Mouse (Mus musculus) left cerebral cortex, adult 2 months (tissue): ENCODE data around the gene Dzip1l. TPM values are rescaled to one million over a fixed set of nuclear protein-coding genes. Genes with fewer than 3 reads are reported as not detected.

Source experiments
- DNase-seq, 2 experiments: peaks; one replicate each; pipeline ENCODE4 v3.0.0; 2021 to 2022; ENCODE audit warnings: low spot score in 2 of 2, mixed read lengths in 1 of 2; ENCODE audit errors: extremely low spot score in 1 of 2
- H3K27ac ChIP-seq: fragments of 200-600 bp; 2 replicates; pipeline ENCODE4 v1.8.1; 2022
- H3K4me3 ChIP-seq: fragments of 200-600 bp; 2 replicates; pipeline ENCODE4 v1.8.1; 2022
- CTCF ChIP-seq: fragments of 200-600 bp; IDR thresholded peaks from 2 replicates; pipeline ENCODE4 v1.8.1; 2022; ENCODE audit warnings: antibody characterized with exemption, mild to moderate bottlenecking, moderate library complexity
- intact Hi-C: fragments of 180-260 bp; cut with DNase I; formaldehyde crosslinking; loops from one replicate; pipeline ENCODE4 v1.15.1; 2025
- total RNA-seq, 2 experiments: library from RNA; stranded (reverse); gene quantifications; 2 replicates each; pipeline ENCODE4 v1.2.3; 2021

The Dzip1l gene
- total RNA-seq, 2 experiments from 2014 or later = 32.4 to 33.8 TPM

- peak; percentile 59 to 63 for DNase-seq
- H3K27ac ChIP-seq = no peak overlapping the region
- intact Hi-C loops = loop anchor here (1.0 to 10.0 kb wide), 2 partner anchors 75 to 208 kb away; partner anchors contain the start of gene Nme9
- peak; percentile 95 for TF ChIP-seq CTCF
- no peak overlapping the region for H3K4me3 ChIP-seq
These were observed 33.1 kb downstream of the Dzip1l start for GRCm38 (mm10) chr9:99662406-99662805.

DNA sequence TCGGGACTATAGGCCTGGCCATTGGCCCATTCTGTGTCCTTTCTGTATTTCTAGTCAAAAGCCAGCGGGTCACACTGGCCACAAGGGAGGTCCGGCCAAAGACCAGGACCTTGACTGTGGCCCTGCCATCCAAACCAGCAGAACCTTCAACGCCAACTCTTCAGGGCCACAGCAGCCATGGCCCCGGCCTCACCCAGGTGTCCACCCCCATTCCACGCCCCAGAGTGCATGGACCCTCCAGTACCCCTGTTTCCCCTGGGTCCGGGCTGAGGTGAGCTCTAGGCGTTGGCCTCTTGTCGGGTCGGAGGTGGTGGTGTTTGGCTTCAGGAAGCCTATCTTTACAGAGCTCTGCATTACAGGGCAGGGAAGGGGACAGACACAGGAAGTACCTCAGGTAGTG lies 33.6 kb downstream of the Dzip1l start:
- no peak overlapping the region for H3K27ac ChIP-seq
- intact Hi-C loops = loop anchor here (1.0 to 10.0 kb wide), 2 partner anchors 76 to 208 kb away; partner anchors contain the start of gene Nme9
- no peak overlapping the region for H3K4me3 ChIP-seq
- no peak for TF ChIP-seq CTCF
- no peak for DNase-seq

DNA sequence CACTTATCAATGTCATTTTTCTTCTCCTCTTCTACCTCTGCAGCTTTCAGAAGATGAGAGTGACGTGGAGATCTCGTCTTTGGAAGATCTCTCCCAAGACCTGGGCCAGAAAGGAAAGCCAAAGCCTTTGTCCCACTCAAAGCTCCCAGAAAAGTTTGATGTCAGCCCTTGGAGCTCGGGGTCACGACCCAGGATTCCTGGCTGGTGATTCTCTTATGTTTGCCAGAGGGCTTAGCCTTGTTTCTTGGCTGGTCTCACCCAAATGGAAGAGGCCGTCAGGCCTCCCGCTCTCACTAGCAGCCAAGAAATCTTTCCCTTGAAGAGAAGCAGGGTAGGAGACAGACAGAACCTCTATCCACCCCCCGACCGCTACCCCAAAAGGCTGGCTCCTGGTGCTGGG lies 38.3 kb downstream of the Dzip1l start:
- Histone ChIP-seq H3K4me3 (no peak overlapping the region), H3K27ac (no peak overlapping the region)
- intact Hi-C loops = loop anchor here (10.0 kb wide), 1 partner anchor 213 kb away; the partner anchor contains the start of gene Nme9
- DNase-seq = no peak
- TF ChIP-seq CTCF = no peak

GRCm38 (mm10) chr9:99671603-99672002 lies 42.3 kb downstream of the Dzip1l start:
- DNase-seq = no peak
- Histone ChIP-seq H3K4me3 (no peak overlapping the region), H3K27ac (no peak overlapping the region)
- TF ChIP-seq CTCF = peak; percentile 48
- intact Hi-C loops = no loop called here

DNA sequence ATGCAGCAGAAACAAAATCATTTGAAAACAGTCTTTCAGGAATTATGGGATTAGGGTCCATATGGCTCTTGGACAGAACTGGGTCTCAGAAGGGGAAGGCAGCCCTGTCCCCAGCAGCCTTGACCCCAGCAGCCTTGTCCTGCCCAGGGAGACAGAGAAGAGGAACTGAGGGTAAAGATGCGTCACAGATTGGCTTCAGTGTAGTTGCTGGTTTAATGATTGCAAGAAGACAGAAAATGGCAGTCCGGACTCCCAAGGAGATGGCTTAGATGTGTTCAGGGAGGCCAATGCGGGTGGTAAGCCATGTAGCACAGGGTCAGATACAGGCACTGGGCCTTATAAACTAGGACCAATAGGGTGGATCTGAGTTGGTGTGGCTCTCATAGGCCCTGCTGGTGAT lies 46.4 kb downstream of the Dzip1l start:
- Histone ChIP-seq H3K4me3 (no peak overlapping the region), H3K27ac (no peak overlapping the region)
- intact Hi-C loops = no loop called here
- no peak for DNase-seq
- TF ChIP-seq CTCF = no peak

GRCm38 (mm10) chr9:99681980-99682570 lies 52.8 kb downstream of the Dzip1l start:
- peak overlapping the region; percentile 23; the same call in 1 of the 2 replicates for H3K4me3 ChIP-seq
- TF ChIP-seq CTCF = peak; percentile 15
- no peak overlapping the region; the same call in 1 of the 2 replicates for H3K27ac ChIP-seq
- intact Hi-C loops = loop anchor here (2.0 kb wide), 1 partner anchor 37 kb away; no protein-coding TSS in a partner anchor
- DNase-seq = peak in 1 of 2 experiments; percentile 51

- DNase-seq = no peak
- no peak overlapping the region for H3K27ac ChIP-seq
These were observed 55.8 kb downstream of the Dzip1l start for GRCm38 (mm10) chr9:99685061-99685521.

DNA sequence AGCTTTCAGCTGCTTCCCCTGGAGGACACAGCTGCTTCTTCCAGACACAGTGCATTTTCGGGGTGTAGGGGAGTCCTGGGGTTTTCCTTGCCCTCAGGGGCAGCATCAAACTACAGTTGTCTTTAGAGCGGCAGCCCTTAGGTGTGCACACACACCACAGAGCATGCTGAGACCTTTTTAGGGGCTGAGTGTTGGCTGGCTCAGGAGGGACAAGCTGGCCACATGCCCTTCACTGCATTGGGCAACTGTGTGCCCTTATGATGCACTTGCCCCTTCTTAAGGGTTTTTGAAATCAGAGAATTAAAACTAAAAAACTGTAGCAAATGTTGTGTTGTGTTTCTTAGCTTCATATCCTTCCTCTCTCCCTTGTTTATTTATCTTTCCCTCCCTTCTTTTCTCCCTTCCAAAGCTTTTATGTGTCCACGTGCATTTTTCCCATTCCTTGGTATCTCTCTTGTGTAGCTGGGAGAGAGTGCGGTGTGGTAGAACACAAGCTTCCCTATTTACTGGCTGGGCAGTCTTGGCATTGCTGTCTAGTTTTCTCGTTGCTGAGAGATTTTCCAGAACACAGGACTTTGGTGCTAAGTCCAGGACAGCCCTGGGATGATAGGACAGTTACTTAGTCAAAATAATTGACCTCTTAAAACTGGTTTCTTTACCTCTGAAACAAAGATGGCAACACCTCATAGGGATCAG lies 56.4 kb downstream of the Dzip1l start:
- DNase-seq = no peak
- Histone ChIP-seq H3K4me3 (no peak overlapping the region), H3K27ac (no peak overlapping the region)
- intact Hi-C loops = no loop called here
- no peak for TF ChIP-seq CTCF

More at GRCm38 (mm10) chr9:99685061-99685521, 55.8 kb downstream of the Dzip1l start:
- no peak for TF ChIP-seq CTCF
- intact Hi-C loops = no loop called here
- no peak overlapping the region for H3K4me3 ChIP-seq

- no peak for TF ChIP-seq CTCF
- DNase-seq = no peak
- no peak overlapping the region for H3K27ac ChIP-seq
These were observed 60.5 kb downstream of the Dzip1l start for GRCm38 (mm10) chr9:99689796-99690195.

GRCm38 (mm10) chr9:99690386-99690785 lies 61.1 kb downstream of the Dzip1l start:
- intact Hi-C loops = no loop called here

More at GRCm38 (mm10) chr9:99689796-99690195, 60.5 kb downstream of the Dzip1l start:
- intact Hi-C loops = no loop called here
- no peak overlapping the region for H3K4me3 ChIP-seq

GRCm38 (mm10) chr9:99694961-99695360 lies 65.7 kb downstream of the Dzip1l start:
- intact Hi-C loops = no loop called here
- H3K27ac ChIP-seq = no peak overlapping the region
- DNase-seq = no peak
- no peak overlapping the region for H3K4me3 ChIP-seq
- TF ChIP-seq CTCF = no peak

More at GRCm38 (mm10) chr9:99690386-99690785, 61.1 kb downstream of the Dzip1l start:
- H3K4me3 ChIP-seq = no peak overlapping the region
- no peak for DNase-seq
- no peak overlapping the region for H3K27ac ChIP-seq
- TF ChIP-seq CTCF = no peak

- Histone ChIP-seq H3K4me3 (no peak overlapping the region), H3K27ac (no peak overlapping the region)
- intact Hi-C loops = no loop called here
- no peak for DNase-seq
- TF ChIP-seq CTCF = no peak
These were observed 70.6 kb downstream of the Dzip1l start for GRCm38 (mm10) chr9:99699752-99700389.
